Mouse (Mus musculus) heart, postnatal 0 days (tissue): ENCODE measurements around the gene Scn4a.

Source experiments
- CTCF ChIP-seq: IDR thresholded peaks from 2 replicates; pipeline ENCODE4 v1.5.1; 2016; ENCODE audit warnings: antibody characterized with exemption, control low read depth, low read depth
- EP300 ChIP-seq: IDR thresholded peaks from 2 replicates; pipeline ENCODE4 v1.6.1; 2016; ENCODE audit warnings: antibody characterized with exemption, low read depth

DNA sequence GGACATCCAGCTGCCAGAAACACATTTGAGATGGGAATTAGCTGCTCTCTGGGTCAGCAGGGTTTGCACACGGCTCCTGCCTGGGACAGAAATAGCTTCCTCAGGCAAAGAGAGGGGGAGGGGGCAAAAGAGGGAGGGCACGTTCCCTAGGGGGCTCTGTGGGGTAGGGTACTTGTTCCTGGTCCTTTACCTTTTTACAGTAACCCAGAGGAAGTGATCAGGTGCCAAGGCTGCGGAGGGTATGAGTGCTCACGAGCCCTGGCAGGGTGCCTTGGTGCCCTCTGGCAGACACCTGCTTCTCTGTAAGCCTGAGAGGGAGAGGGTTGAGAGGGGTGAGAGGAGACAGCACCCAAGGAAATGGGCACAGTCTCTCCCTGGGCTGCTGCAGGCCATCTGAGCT lies 20.6 kb downstream of the Scn4a start:
- TF ChIP-seq EP300 (no peak), CTCF (no peak)
